9 mouse cellular contexts compared by ENCODE assay signal in genomic region chr3:88603714-88604161, GRCm38 (mm10). TPM values are rescaled to one million over a fixed set of nuclear protein-coding genes. Genes with fewer than 3 reads are reported as not detected.
DNase-seq lines count a peak whose midpoint lies in the region; ATAC-seq lines count a peak whose summit lies in the region.
"Had no signal": no experiment of that assay in that cellular context is flagged by ENCODE, and none has a peak within 500 bp of the region (broad histone marks: within the 10 kb centered on the region; RNA-seq: fewer than 3 reads in every experiment).

No protein-coding gene starts in this region.

- 0 out of 2 replicates have a peak, but pooled peaks cover 5% of the 10 kb centered on the region for H3K27me3 ChIP-seq in heart, embryonic 14.5 days (ENCODE audit: control insufficient read depth, insufficient read depth, low read length)
- H3K27me3 ChIP-seq: embryonic facial prominence, embryonic 13.5 days had no signal

- 28% methylated on average over 6 of the region's 6 CpGs for WGBS in heart, embryonic 14.5 days

- H3K4me2 ChIP-seq in heart, embryonic 14.5 days (ENCODE audit: low read length), result no peak overlapping the region
- H3K4me2 ChIP-seq: embryonic facial prominence, embryonic 13.5 days had no signal

- no peak overlapping the region; the same call in 1 of the 2 replicates for H3K9ac ChIP-seq in heart, embryonic 14.5 days (ENCODE audit: low read length)
- H3K9ac ChIP-seq: embryonic facial prominence, embryonic 13.5 days had no signal

- no peak overlapping the region for H3K4me3 ChIP-seq in heart, embryonic 14.5 days (ENCODE audit: control insufficient read depth in 1 of 2, insufficient read depth in 1 of 2, low read depth in 1 of 2, low read length in 2 of 2)
- H3K4me3 ChIP-seq: embryonic facial prominence, embryonic 13.5 days had no signal

- H3K9me3 ChIP-seq in heart, embryonic 14.5 days (ENCODE audit: control insufficient read depth, low read length), result no peaks in the 10 kb centered on the region
- H3K9me3 ChIP-seq: embryonic facial prominence, embryonic 13.5 days had no signal

- H3K4me1 ChIP-seq in heart, embryonic 14.5 days (ENCODE audit: control insufficient read depth in 2 of 2, insufficient read depth in 2 of 2, low read length in 2 of 2), result peaks cover 9 to 24% of the 10 kb centered on the region in 2 experiments

- peak; percentile 30 to 60 for DNase-seq in left cerebral cortex, adult 18-20 months (ENCODE audit: low spot score in 2 of 2)
- no peak for DNase-seq in left cerebral cortex, adult 8-10 months (ENCODE audit: low spot score in 2 of 2)
- peak; percentile 33 for DNase-seq in Muller cell, postnatal 12 days (ENCODE audit: inconsistent ontology term)
- DNase-seq in cerebellum, postnatal 36 days, result peak; percentile 70 to 71
- peak; percentile 91 to 93 for DNase-seq in kidney, postnatal 36 days
- peak; percentile 88 for DNase-seq in thymus, postnatal 4 days

- H3K36me3 ChIP-seq in heart, embryonic 14.5 days (ENCODE audit: control insufficient read depth, insufficient read depth, low read length), result no peaks in the 10 kb centered on the region
- H3K36me3 ChIP-seq: embryonic facial prominence, embryonic 13.5 days had no signal

- peak overlapping the region; percentile 64 to 74; a peak in 3 of 4 replicates for H3K27ac ChIP-seq in heart, embryonic 14.5 days (replicated peaks in 1 of 2; ENCODE audit: control insufficient read depth in 1 of 2, insufficient read depth in 1 of 2, low read depth in 2 of 2, low read length in 2 of 2)
- H3K27ac ChIP-seq: embryonic facial prominence, embryonic 13.5 days had no signal

- peak; percentile 69 for ATAC-seq in heart, embryonic 14.5 days (ENCODE audit: insufficient number of reproducible peaks, insufficient read depth, low FRiP score, low read depth)
- peak; percentile 60 for ATAC-seq in megakaryocyte progenitor cell, adult 5-6 weeks (replicated peaks; ENCODE audit: poor library complexity)

RNA-seq across cellular contexts. Expression of gene Arhgef2, which starts 2.0 kb away (rescaled TPM):
- total RNA-seq in left cerebral cortex, adult 18-20 months (2021), result 100 to 1,000 TPM; 219 to 239 TPM
- total RNA-seq in left cerebral cortex, adult 8-10 months (2022), result 100 to 1,000 TPM; 228 to 247 (median 232) TPM
- 92.6 and 94.2 TPM in 2 replicates for polyA plus RNA-seq in heart, embryonic 14.5 days (2014; fragmentation: Nextera tagmentation; extraction: Ambion mirVana)
- 94.1 and 112 TPM in 2 replicates for total RNA-seq in megakaryocyte progenitor cell, adult 5-6 weeks (2015)
- 55.7 and 88.3 TPM in 2 replicates for total RNA-seq in megakaryocyte progenitor cell, adult 5-6 weeks (2017)

RNA-seq across cellular contexts. Expression of gene Ssr2, which starts 28.1 kb away (rescaled TPM):
- total RNA-seq in left cerebral cortex, adult 18-20 months (2021), result 10 to 100 TPM; 87.6 to 89.5 TPM
- total RNA-seq in left cerebral cortex, adult 8-10 months (2022), result 10 to 100 TPM; 85.5 to 93.2 (median 89.8) TPM
- polyA plus RNA-seq in heart, embryonic 14.5 days (2014; fragmentation: Nextera tagmentation; extraction: Ambion mirVana), result 178 and 181 TPM in 2 replicates
- total RNA-seq in megakaryocyte progenitor cell, adult 5-6 weeks (2015), result 438 and 488 TPM in 2 replicates
- 213 and 253 TPM in 2 replicates for total RNA-seq in megakaryocyte progenitor cell, adult 5-6 weeks (2017)

RNA-seq across cellular contexts. Expression of gene Rxfp4, which starts 49.2 kb away (rescaled TPM):
- total RNA-seq in left cerebral cortex, adult 18-20 months (2021), result not detected
- total RNA-seq in left cerebral cortex, adult 8-10 months (2022), result not detected
- not detected in 2 replicates for polyA plus RNA-seq in heart, embryonic 14.5 days (2014; fragmentation: Nextera tagmentation; extraction: Ambion mirVana)
- total RNA-seq in megakaryocyte progenitor cell, adult 5-6 weeks (2015), result not detected in 2 replicates
- total RNA-seq in megakaryocyte progenitor cell, adult 5-6 weeks (2017), result not detected in 2 replicates
- polyA plus RNA-seq: embryonic facial prominence, embryonic 13.5 days had no signal

RNA-seq across cellular contexts. Expression of gene Ubqln4, which starts 50.2 kb away (rescaled TPM):
- total RNA-seq in left cerebral cortex, adult 18-20 months (2021), result 100 to 1,000 TPM; 143 to 147 TPM
- total RNA-seq in left cerebral cortex, adult 8-10 months (2022), result 100 to 1,000 TPM; 121 to 142 (median 129) TPM
- polyA plus RNA-seq in heart, embryonic 14.5 days (2014; fragmentation: Nextera tagmentation; extraction: Ambion mirVana), result 37.4 and 37.5 TPM in 2 replicates
- total RNA-seq in megakaryocyte progenitor cell, adult 5-6 weeks (2015), result 42.0 and 49.7 TPM in 2 replicates
- total RNA-seq in megakaryocyte progenitor cell, adult 5-6 weeks (2017), result 40.6 and 47.5 TPM in 2 replicates

RNA-seq across cellular contexts. Expression of gene Lamtor2, which starts 50.9 kb away (rescaled TPM):
- total RNA-seq in left cerebral cortex, adult 18-20 months (2021), result 100 to 1,000 TPM; 104 to 115 TPM
- total RNA-seq in left cerebral cortex, adult 8-10 months (2022), result 100 to 1,000 TPM; 102 to 133 (median 110) TPM
- 75.6 and 87.5 TPM in 2 replicates for polyA plus RNA-seq in heart, embryonic 14.5 days (2014; fragmentation: Nextera tagmentation; extraction: Ambion mirVana)
- 42.4 and 46.4 TPM in 2 replicates for total RNA-seq in megakaryocyte progenitor cell, adult 5-6 weeks (2015)
- total RNA-seq in megakaryocyte progenitor cell, adult 5-6 weeks (2017), result 93.9 and 115 TPM in 2 replicates

Comparison
In these comparisons a context has a peak if more than half of its experiments do, and no peak if none do; other contexts are left out.
1. DNase-seq: peak in left cerebral cortex, adult 18-20 months (2 of 2), Muller cell, postnatal 12 days (single experiment), cerebellum, postnatal 36 days (2 of 2), kidney, postnatal 36 days (2 of 2) and thymus, postnatal 4 days (single experiment); none in left cerebral cortex, adult 8-10 months (0 of 2).